Mouse (Mus musculus) cerebellum, postnatal 14 days (tissue): Measurements from ENCODE around the gene Grip2.
A peak's percentile ranks its signal among the peaks of the same experiment; 100 is the strongest.

Experiments
- DNase-seq, 2 experiments: peaks; one replicate each; pipeline ENCODE4 v3.0.0; 2021; ENCODE audit warnings: mixed read lengths in 2 of 2

Grip2 gene

GRCm38 (mm10) chr6:91728939-91729619 lies 98.0 kb downstream of the Grip2 start:
- DNase-seq, result no peak

DNA sequence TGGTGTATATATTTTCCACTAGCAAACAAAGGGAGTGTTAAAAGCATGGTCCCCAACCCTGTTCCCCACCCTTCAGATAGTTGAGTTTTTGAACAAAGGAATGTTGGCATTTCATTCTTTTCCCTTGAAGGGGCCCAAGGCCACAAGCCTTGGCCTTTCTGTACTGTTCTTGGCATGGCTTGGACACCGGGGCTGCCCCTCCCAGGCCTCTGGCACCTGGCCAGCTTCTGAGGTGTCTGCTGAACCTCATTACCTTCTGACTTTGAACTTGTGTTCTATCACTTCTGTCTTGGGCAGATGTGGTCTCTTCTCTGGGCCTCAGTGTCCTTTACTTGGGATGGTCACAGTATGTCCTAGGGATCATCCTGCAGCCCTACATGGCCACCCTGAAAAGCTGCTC lies 99.7 kb downstream of the Grip2 start:
- DNase-seq, result no peak

DNA sequence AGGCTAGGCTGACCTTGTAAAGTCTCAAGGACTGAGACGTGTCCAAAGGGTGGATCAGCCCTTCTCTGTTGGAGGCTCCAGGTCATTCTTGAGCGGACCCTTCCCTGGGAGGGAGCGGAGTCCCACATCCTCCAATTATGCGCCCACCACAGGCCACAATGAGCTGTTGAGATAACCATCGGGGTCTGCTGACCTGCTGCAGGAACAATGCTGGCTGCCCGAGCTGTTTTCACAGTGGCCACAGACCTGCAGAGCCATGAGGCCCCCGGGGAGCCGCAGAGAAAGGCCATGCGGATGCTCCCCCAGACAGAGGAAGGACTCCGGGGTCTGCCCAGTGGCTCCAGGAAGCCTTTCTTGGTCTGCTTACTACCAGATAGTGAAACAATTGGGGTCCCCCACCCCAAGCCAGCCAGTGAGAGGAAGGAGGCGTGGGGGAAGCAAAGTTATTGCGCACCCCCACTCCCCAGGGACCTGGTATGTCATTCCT lies 105.8 kb downstream of the Grip2 start:
- DNase-seq, result no peak

DNA sequence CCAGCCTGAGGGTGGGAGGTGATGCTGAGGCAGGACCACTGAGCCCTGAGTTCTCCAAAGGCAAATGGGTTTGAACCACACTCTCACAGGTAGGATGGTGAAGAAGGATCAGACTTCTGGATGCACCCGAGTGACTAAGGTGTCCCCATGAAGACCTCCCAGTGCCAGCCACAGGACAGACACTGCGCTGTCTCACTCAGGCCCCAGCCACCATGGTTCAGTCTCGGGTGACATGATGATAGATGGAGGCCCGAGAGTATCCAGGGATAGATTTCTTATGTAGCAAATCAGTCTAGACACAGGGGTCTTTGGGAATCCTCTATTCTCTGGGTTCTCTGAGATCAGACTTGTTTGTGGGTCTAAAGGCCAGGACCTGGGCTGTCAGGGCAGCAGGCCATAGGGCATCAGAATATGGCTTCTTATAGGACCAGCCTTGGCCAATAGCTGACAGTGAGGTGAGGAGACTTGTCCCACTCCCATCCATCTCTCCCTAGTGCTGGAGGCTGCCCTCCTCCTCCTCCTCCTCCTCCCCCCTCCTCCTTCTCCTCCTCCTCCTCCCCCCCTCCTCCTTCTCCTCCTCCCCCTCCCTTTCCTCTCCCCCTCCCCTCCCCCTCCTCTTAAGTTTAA lies 106.3 kb downstream of the Grip2 start:
- DNase-seq, result no peak

- DNase-seq, result peak; percentile 51 to 75
Measured at GRCm38 (mm10) chr6:91719865-91720533, 107.1 kb downstream of the Grip2 start.

DNA sequence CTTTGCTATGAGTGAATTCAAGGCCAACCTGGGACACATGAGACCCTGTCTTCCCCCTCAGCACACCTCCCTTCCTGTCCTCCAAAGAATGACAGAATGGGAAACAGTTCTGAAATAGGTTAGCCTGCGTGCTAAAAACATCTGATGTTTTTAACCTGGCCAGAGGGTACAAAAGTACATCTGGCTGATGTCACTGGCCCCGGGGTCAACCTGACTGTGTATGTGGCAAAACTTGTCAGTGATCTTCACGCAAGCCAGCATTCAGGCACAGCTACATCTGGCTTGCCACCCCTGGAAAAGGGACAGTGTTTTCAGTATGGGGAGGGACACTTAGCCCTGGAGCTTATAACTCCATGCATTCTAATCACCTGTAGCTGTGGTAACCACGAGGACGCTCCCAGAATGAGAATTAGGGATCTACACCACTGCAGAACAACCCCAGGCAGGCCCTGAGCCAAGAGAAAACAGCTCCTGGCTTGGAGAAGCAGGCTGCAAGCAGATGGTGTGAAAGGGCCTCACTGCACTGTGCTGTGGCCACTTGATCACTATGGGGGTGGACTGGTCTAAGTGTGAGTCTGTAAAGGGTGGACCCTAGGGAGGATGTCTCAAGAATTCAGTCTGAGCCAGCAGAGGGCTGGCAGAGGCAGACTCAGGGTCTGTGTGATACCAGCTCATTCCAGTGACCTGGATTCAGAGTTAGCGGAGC lies 107.9 kb downstream of the Grip2 start:
- DNase-seq, result peak; percentile 69 to 74

- DNase-seq, result no peak
Measured at GRCm38 (mm10) chr6:91718603-91719002, 108.4 kb downstream of the Grip2 start.

DNA sequence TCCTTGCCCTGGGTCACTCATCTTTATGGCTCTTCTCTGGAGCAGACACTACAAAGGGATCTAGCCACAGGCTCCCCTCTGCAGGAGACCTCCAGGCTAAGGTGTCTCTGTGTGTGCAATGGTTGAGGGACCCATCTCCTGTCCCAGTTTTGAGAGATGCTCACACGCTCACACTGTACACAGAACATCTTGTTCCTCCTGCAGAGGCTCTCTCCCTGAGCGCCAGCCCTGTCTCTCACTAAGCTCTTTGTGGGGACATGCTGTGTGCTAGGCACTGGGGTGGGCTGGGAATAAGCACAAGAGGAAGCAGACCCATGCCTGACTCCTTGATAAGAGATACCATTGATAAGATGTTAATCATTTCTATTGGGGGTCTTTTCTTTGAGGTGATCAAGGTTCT lies 109.0 kb downstream of the Grip2 start:
- no peak for DNase-seq

DNA sequence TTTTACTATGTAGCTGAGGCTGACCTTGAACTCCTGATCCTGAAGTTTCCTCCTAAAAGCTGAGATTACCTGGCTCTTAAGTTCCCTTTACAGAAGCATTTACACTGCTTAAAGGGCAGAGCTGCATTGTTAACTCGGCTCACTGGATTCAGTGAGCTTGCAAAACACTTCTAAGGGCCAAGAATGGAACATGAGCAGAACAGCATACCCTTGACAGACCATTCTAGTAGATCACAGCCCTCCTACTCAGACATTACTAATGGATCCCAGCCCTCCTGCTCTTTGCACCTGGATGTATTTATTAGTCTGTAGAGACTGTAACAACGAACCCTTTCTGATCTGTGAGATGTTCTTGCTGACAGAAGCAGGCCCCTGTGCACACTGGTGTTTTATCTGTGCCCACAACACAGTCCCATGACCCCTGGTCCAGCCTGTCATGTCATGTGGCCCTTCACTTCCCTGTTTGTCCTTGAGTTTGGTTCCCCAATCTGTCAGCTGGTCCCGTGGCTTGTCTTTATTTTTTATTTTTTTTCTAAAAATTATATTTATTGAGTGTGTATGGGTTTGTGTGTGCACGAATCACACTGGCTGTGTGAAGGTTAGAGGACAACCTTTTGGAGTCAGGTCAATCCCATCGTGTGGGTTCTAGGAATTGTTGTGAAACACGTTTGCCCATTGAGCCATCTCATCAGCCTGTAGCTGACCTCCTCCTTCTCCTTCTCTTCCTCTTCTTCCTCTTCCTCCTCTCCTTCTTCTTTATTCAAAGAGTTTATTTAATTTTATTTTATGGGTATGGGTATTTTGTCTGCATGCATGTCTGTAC lies 110.9 kb downstream of the Grip2 start:
- DNase-seq, result no peak

DNA sequence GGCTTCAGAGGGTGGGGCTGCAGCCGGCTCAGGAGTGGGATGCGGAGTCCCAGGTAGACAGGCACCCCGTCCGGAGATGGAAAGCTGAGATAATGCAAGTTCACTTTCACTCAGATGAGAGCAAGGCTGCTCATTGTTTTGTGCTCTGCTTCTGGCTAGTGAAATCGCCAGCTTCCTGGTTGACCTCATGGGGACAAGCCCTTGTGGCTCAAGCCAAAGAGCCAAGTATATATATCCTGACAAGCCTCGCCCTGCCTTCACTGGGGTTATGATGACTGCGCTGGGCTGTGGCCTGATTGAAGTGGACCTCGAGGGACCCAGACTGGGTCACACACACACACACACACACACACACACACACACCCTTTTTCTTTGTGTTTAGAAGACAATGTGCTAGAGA lies 112.0 kb downstream of the Grip2 start:
- no peak for DNase-seq

DNA sequence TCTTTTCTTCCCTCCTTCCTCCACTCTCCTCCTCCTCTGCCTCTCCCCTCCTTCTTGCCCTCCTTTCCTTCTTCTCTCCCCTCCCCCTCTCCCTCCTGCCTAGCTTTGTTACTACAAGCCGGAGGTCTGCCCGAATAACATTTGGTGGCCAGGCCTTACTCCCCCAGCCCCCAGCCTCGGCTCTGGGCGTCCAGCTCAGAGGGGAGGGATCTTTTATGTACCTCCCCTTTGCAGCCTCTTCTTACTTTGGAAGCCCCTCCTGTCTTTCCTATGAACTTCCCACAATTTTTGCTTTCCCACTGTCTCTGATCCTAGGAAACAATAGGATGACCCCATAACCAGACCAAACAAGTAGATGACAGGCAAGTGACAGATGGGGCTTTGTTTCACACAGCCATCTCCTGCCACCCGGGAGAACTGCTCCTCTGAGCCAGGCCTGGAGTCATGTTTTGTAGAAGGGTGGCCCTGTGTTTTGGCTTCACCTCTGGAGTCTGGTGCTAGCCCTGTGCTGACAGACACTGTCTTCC lies 113.6 kb downstream of the Grip2 start:
- DNase-seq, result no peak

- no peak for DNase-seq
Measured at GRCm38 (mm10) chr6:91712855-91713331, 114.2 kb downstream of the Grip2 start.

- DNase-seq, result no peak
Measured at GRCm38 (mm10) chr6:91712097-91712854, 114.8 kb downstream of the Grip2 start.
